Mouse (Mus musculus): Measurements from ENCODE around the gene Vgf. TPM values are rescaled to one million over a fixed set of nuclear protein-coding genes. Genes with fewer than 3 reads are reported as not detected.

The Vgf gene
- total and polyA plus RNA-seq, 3 experiments: 0.38 TPM; not detected in 2

DNA sequence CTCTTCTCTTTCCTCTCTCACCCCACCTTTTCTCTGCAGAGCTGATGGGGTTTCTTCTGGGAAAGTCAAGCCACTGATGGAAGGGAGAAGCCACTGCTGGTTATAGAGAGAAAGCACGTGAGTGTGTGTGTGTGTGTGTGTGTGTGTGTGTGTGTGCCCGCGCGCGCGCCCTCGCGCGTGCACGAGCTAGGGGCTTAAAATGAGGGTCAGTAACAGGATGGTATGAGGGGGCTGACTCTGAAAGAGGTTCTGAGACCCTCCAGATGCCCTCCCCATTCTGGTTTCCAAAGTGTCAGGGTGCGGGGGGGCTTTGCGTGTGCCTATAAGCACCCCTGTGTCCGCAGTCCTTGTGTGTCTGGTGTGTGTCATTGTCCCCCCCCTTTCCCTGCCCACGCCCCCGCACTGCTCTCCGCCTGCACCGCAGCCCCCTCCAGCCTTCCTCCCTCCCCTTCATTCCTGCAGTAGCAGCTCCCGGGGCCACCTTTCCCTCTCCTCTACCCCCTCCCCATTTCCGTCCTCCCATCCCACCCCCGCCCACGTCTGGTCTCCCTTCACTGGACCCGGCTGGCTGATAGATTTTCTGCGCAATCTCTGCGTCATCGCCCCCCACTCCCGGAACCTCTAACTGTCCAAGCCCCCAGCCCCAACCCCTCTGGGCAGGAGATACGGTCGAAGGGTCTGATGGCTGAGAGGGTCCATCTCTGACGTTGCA lies 2.5 kb downstream of the Vgf start:
- peaks cover 75% of the 10 kb centered on the region for H3K27me3 ChIP-seq (replicated peaks)

DNA sequence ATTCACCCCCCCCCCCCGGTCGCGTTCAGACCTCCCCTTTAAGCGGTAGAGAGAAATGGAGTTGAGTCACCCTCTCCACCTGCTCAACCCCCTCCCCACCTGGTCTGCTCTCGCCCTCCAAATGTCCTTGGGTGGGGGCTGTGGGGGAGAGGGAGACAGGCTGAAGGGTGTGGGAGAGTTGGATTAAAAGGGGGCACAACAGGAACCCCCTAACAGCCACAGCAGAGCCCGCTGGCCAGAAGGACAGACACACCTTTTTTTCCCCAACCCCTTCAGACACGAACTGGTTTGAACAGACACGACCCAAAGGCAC lies 3.0 kb downstream of the Vgf start:
- H3K4me3 ChIP-seq (replicated peaks in 1 of 3; ENCODE audit: low read depth in 2 of 3, low read length in 2 of 3, poor library complexity in 1 of 3): no peak overlapping the region

More for the DNA sequence above, 2.5 kb downstream of the Vgf start:
- dilution Hi-C loops (cut with MboI; ENCODE audit: extremely low pct_ligation_motif_present, extremely low pct_unique_long_range_greater_than_20kb, low sequenced_read_pairs): no loop called here
- TF ChIP-seq NELFE (IDR thresholded peaks at IDR 0.05; ENCODE audit: low read depth, low read length): no peak
- TF ChIP-seq BHLHE40 (IDR thresholded peaks at IDR 0.05; ENCODE audit: low read depth, low read length): peak; percentile 44; the same call in 1 of the 2 replicates
- Histone ChIP-seq H3K4me3 (replicated peaks in 1 of 3; ENCODE audit: low read depth in 2 of 3, low read length in 2 of 3, poor library complexity in 1 of 3) (no peak overlapping the region), H3K9ac (ENCODE audit: insufficient read depth, low read depth) (no peak overlapping the region), H3K27ac (ENCODE audit: insufficient read depth, low read depth) (no peak overlapping the region), H3K4me2 (ENCODE audit: insufficient read depth, low read depth, poor library complexity, severe bottlenecking) (no peak overlapping the region), H3K36me3 (replicated peaks in 1 of 2; ENCODE audit: control insufficient read depth in 1 of 2, insufficient read depth in 1 of 2, low read length in 1 of 2) (no peaks in the 10 kb centered on the region), H3K9me3 (replicated peaks; ENCODE audit: low read length) (peaks cover 16% of the 10 kb centered on the region), H3K4me1 (ENCODE audit: control insufficient read depth in 1 of 2, insufficient read depth in 2 of 2) (peaks cover 16 to 37% of the 10 kb centered on the region in 2 experiments), H3K79me2 (replicated peaks; ENCODE audit: control insufficient read depth, extremely low read depth, insufficient read depth, poor library complexity, severe bottlenecking) (no peaks in the 10 kb centered on the region)
- in situ Hi-C loops (cut with MboI; ENCODE audit: low pct_ligation_motif_present, low pct_unique_long_range_greater_than_20kb, low sequenced_read_pairs): loop anchor here (10.0 kb wide), 1 partner anchor 86 kb away; the partner anchor contains the start of gene Trim56
- DNase-seq (ENCODE audit: extremely low read depth): no peak

DNA sequence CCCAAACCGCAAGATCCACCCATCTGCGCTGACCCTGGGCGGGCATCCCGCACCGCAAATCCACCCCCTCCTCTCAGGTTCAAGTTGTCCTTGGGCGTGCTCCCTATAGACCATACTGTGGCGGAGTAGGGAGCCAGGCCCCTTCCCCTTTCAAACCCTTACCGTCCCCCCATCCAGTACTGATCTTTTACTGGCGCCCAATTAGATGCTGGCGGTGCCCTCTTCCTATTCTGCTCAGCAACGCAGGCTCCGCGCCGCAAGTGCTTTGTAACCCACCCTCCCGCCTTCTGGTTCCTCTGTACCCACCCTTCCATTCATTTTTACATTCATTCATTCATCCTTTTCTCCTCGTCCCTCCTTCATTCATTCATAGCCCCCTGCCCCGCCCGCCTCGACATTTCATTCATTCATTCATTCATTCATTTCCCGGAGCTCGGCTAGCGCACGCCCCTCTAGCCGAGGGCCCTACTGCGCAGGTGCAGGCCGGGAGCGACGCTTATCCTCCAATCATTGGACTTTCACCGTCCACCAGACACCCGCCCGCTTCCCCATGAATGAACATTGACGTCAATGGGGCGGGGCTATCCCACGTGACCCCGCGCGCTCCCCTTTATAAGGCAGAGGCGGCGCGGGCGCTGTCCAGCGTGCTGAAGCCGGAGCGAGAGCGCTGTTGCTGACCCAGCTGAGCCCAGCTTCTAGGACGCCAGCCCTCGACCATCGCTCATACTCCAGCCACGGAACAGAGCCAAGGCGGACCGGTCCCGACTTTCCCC lies 3.6 kb downstream of the Vgf start:
- no peaks in the 10 kb centered on the region for H3K79me2 ChIP-seq (replicated peaks; ENCODE audit: control insufficient read depth, extremely low read depth, insufficient read depth, poor library complexity, severe bottlenecking)
- peaks cover 16 to 37% of the 10 kb centered on the region in 2 experiments for H3K4me1 ChIP-seq (ENCODE audit: control insufficient read depth in 1 of 2, insufficient read depth in 2 of 2)
- in situ Hi-C loops (cut with MboI; ENCODE audit: low pct_ligation_motif_present, low pct_unique_long_range_greater_than_20kb, low sequenced_read_pairs): loop anchor here (10.0 kb wide), 1 partner anchor 85 kb away; the partner anchor contains the start of gene Trim56
- H3K27ac ChIP-seq (ENCODE audit: insufficient read depth, low read depth): no peak overlapping the region
- no peak overlapping the region for H3K9ac ChIP-seq (ENCODE audit: insufficient read depth, low read depth)
- peaks cover 16% of the 10 kb centered on the region for H3K9me3 ChIP-seq (replicated peaks; ENCODE audit: low read length)
- H3K4me2 ChIP-seq (ENCODE audit: insufficient read depth, low read depth, poor library complexity, severe bottlenecking): peak overlapping the region; percentile 60
- DNase-seq (ENCODE audit: extremely low read depth): peak; percentile 96
- H3K27me3 ChIP-seq (replicated peaks): peaks cover 66% of the 10 kb centered on the region
- dilution Hi-C loops (cut with MboI; ENCODE audit: extremely low pct_ligation_motif_present, extremely low pct_unique_long_range_greater_than_20kb, low sequenced_read_pairs): no loop called here
- peak overlapping the region in 2 of 3 experiments; percentile 10 to 22 for H3K4me3 ChIP-seq (replicated peaks in 1 of 3; ENCODE audit: low read depth in 2 of 3, low read length in 2 of 3, poor library complexity in 1 of 3)
- peaks cover 0 to 6% of the 10 kb centered on the region in 2 experiments for H3K36me3 ChIP-seq (replicated peaks in 1 of 2; ENCODE audit: control insufficient read depth in 1 of 2, insufficient read depth in 1 of 2, low read length in 1 of 2)
- TF ChIP-seq CHD1 (IDR thresholded peaks at IDR 0.05; ENCODE audit: low read depth, low read length): no peak
- peak; percentile 100 for TF ChIP-seq SIN3A (IDR thresholded peaks at IDR 0.05; ENCODE audit: low read length)
- no peak for TF ChIP-seq ZC3H11A (IDR thresholded peaks at IDR 0.05; ENCODE audit: low read depth, low read length)
- peak; percentile 91 for TF ChIP-seq BHLHE40 (IDR thresholded peaks at IDR 0.05; ENCODE audit: low read depth, low read length)
- TF ChIP-seq JUND (conservative IDR thresholded peaks at IDR 0.05; ENCODE audit: low read depth, low read length): no peak
- peak; percentile 94 for TF ChIP-seq NRF1 (IDR thresholded peaks at IDR 0.05; ENCODE audit: low read depth, low read length)
- no peak for TF ChIP-seq CHD2 (IDR thresholded peaks at IDR 0.05; ENCODE audit: low read length)
- TF ChIP-seq MYC (IDR thresholded peaks at IDR 0.05; ENCODE audit: low read depth, low read length): no peak
- TF ChIP-seq NELFE (IDR thresholded peaks at IDR 0.05; ENCODE audit: low read depth, low read length): no peak
- TF ChIP-seq MXI1 (IDR thresholded peaks at IDR 0.05; ENCODE audit: low read depth, low read length): peak; percentile 99
- peak; percentile 87 for TF ChIP-seq TBP (conservative IDR thresholded peaks at IDR 0.05; ENCODE audit: low read depth, low read length)
- peak; percentile 92 for TF ChIP-seq MAX (IDR thresholded peaks at IDR 0.05; ENCODE audit: low read length)
- peak; percentile 74 for TF ChIP-seq ELF1 (IDR thresholded peaks at IDR 0.05; ENCODE audit: low read depth, low read length)
- no peak for TF ChIP-seq ETS1 (conservative IDR thresholded peaks at IDR 0.05; ENCODE audit: low read depth, low read length)
- no peak for TF ChIP-seq GABPA (IDR thresholded peaks at IDR 0.05; ENCODE audit: insufficient replicate concordance, low read depth, low read length)
- no peak for TF ChIP-seq POLR2AphosphoS2 (IDR thresholded peaks at IDR 0.05; ENCODE audit: low read depth, low read length)
- peak; percentile 95 for TF ChIP-seq USF1 (IDR thresholded peaks at IDR 0.05; ENCODE audit: low read depth, low read length)
- TF ChIP-seq RCOR1 (conservative IDR thresholded peaks at IDR 0.05; ENCODE audit: low read depth, low read length): no peak
- TF ChIP-seq ZKSCAN1 (IDR thresholded peaks at IDR 0.05; ENCODE audit: borderline replicate concordance, low read depth, low read length): no peak
- no peak for TF ChIP-seq EP300 (IDR thresholded peaks at IDR 0.05; ENCODE audit: low read length)
- TF ChIP-seq ZNF384 (IDR thresholded peaks at IDR 0.05; ENCODE audit: low read depth, low read length): no peak
- peak; percentile 83; the same call in 1 of the 2 replicates for TF ChIP-seq MAZ (IDR thresholded peaks at IDR 0.05; ENCODE audit: low read depth, low read length)

More for the DNA sequence above, 3.0 kb downstream of the Vgf start:
- no peak overlapping the region for H3K9ac ChIP-seq (ENCODE audit: insufficient read depth, low read depth)
- in situ Hi-C loops (cut with MboI; ENCODE audit: low pct_ligation_motif_present, low pct_unique_long_range_greater_than_20kb, low sequenced_read_pairs): loop anchor here (10.0 kb wide), 1 partner anchor 86 kb away; the partner anchor contains the start of gene Trim56
- no peak for DNase-seq (ENCODE audit: extremely low read depth)
- no peaks in the 10 kb centered on the region for H3K79me2 ChIP-seq (replicated peaks; ENCODE audit: control insufficient read depth, extremely low read depth, insufficient read depth, poor library complexity, severe bottlenecking)
- no peak overlapping the region for H3K27ac ChIP-seq (ENCODE audit: insufficient read depth, low read depth)
- H3K27me3 ChIP-seq (replicated peaks): peaks cover 70% of the 10 kb centered on the region
- no peak for TF ChIP-seq MAZ (IDR thresholded peaks at IDR 0.05; ENCODE audit: low read depth, low read length)
- peak overlapping the region; percentile 60 for H3K4me2 ChIP-seq (ENCODE audit: insufficient read depth, low read depth, poor library complexity, severe bottlenecking)
- H3K9me3 ChIP-seq (replicated peaks; ENCODE audit: low read length): peaks cover 16% of the 10 kb centered on the region
- H3K4me1 ChIP-seq (ENCODE audit: control insufficient read depth in 1 of 2, insufficient read depth in 2 of 2): peaks cover 16 to 37% of the 10 kb centered on the region in 2 experiments
- dilution Hi-C loops (cut with MboI; ENCODE audit: extremely low pct_ligation_motif_present, extremely low pct_unique_long_range_greater_than_20kb, low sequenced_read_pairs): no loop called here
- H3K36me3 ChIP-seq (replicated peaks in 1 of 2; ENCODE audit: control insufficient read depth in 1 of 2, insufficient read depth in 1 of 2, low read length in 1 of 2): peaks cover 0 to 1% of the 10 kb centered on the region in 2 experiments

Measured in CH12.LX (cell line).